Mouse (Mus musculus) lung, postnatal 0 days (tissue): ENCODE data around the gene Adat2.

Experiments used
- CTCF ChIP-seq: IDR thresholded peaks from 2 replicates; pipeline ENCODE4 v1.5.1; 2016; ENCODE audit warnings: antibody characterized with exemption, mild to moderate bottlenecking
- EP300 ChIP-seq: IDR thresholded peaks from 2 replicates; pipeline ENCODE4 v1.6.1; 2016; ENCODE audit warnings: antibody characterized with exemption, mild to moderate bottlenecking, control low read depth

GRCm38 (mm10) chr10:13570697-13571538 is 18.2 kb downstream of the Adat2 start:
- TF ChIP-seq CTCF: no peak
- no peak for TF ChIP-seq EP300
